Mouse (Mus musculus) kidney, embryonic 16.5 days (tissue): ENCODE measurements around the gene Pigl. TPM values are rescaled to one million over a fixed set of nuclear protein-coding genes. Genes with fewer than 3 reads are reported as not detected.

ENCODE experiments used
- ATAC-seq: fragments of 200-750 bp; cut with Nextera tagmentation; 2 replicates; pipeline ENCODE4 v1.8.0; 2017; ENCODE audit warnings: moderate TSS enrichment; ENCODE audit not compliant: low FRiP score, low TSS enrichment
- H3K27ac ChIP-seq: fragments of 300-500 bp; sonication (generic); 2 replicates; pipeline ENCODE4 v1.5.1; 2014; ENCODE audit warnings: low read length
- H3K27me3 ChIP-seq: fragments of 300-500 bp; sonication (generic); 2 replicates; pipeline ENCODE4 v1.6.1; 2014; ENCODE audit warnings: low read length, control low read depth, mixed read lengths; ENCODE audit not compliant: insufficient read depth
- H3K36me3 ChIP-seq: fragments of 300-500 bp; sonication (generic); 2 replicates; pipeline ENCODE4 v1.6.1; 2014; ENCODE audit warnings: low read length, control low read depth, mixed read lengths; ENCODE audit not compliant: insufficient read depth
- H3K4me1 ChIP-seq: fragments of 300-500 bp; sonication (generic); 2 replicates; pipeline ENCODE4 v1.6.1; 2014; ENCODE audit warnings: low read length, control low read depth, mixed read lengths; ENCODE audit not compliant: insufficient read depth
- H3K4me2 ChIP-seq: fragments of 300-500 bp; sonication (generic); replicated peaks from 2 replicates; pipeline ENCODE4 v1.6.1; 2014; ENCODE audit warnings: low read depth, low read length
- H3K4me3 ChIP-seq: fragments of 300-500 bp; sonication (generic); 2 replicates; pipeline ENCODE4 v1.5.1; 2014; ENCODE audit warnings: mild to moderate bottlenecking, low read length
- H3K9ac ChIP-seq: fragments of 300-500 bp; sonication (generic); replicated peaks from 2 replicates; pipeline ENCODE4 v1.6.1; 2014; ENCODE audit warnings: low read length
- H3K9me3 ChIP-seq: fragments of 300-500 bp; sonication (generic); 2 replicates; pipeline ENCODE4 v1.6.1; 2016; ENCODE audit warnings: low read length, control low read depth
- WGBS: fragments of 180-500 bp; shearing (Covaris S2); extraction: QIAGEN DNeasy Blood & Tissue Kit; methylation state at CpG from one replicate; pipeline ENCODE4 v1.1.7; 2014; 5-methylcytosine and 5-hydroxymethylcytosine counted together
- polyA plus RNA-seq: library from polyadenylated mRNA; unstranded; fragments of >200 nt; fragmentation: Nextera tagmentation; extraction: Ambion mirVana; gene quantifications from 2 replicates; pipeline ENCODE4 v1.2.1, GENCODE M21; 2015

Pigl gene
- polyA plus RNA-seq, 1 experiment from 2014 or later = 10.9 TPM

GRCm38 (mm10) chr11:62551226-62552119, 93.2 kb downstream of the Pigl start:
- Histone ChIP-seq H3K27ac (peak overlapping the region; percentile 86), H3K36me3 (peaks cover 24% of the 10 kb centered on the region; the same call in 1 of the 2 replicates), H3K27me3 (no peaks in the 10 kb centered on the region), H3K9me3 (no peaks in the 10 kb centered on the region), H3K4me1 (peaks cover 32% of the 10 kb centered on the region), H3K9ac (peak overlapping the region; percentile 82), H3K4me3 (peak overlapping the region; percentile 77), H3K4me2 (peak overlapping the region; percentile 91)
- ATAC-seq = peak; percentile 81
- 0% methylated on average over 58 of the region's 58 CpGs for WGBS

GRCm38 (mm10) chr11:62553186-62553585, 94.9 kb downstream of the Pigl start:
- H3K4me2 ChIP-seq = peak overlapping the region; percentile 98
- ATAC-seq = no peak
- no peaks in the 10 kb centered on the region for H3K27me3 ChIP-seq
- peak overlapping the region; percentile 65 for H3K4me3 ChIP-seq
- H3K27ac ChIP-seq = no peak overlapping the region
- no peaks in the 10 kb centered on the region for H3K9me3 ChIP-seq
- H3K4me1 ChIP-seq = peaks cover 32% of the 10 kb centered on the region
- peaks cover 24% of the 10 kb centered on the region; the same call in 1 of the 2 replicates for H3K36me3 ChIP-seq
- 24% methylated on average over 1 of the region's 1 CpGs for WGBS
- peak overlapping the region; percentile 61 for H3K9ac ChIP-seq

- peak overlapping the region; percentile 61 for H3K9ac ChIP-seq
- peak overlapping the region; percentile 98 for H3K4me2 ChIP-seq
- H3K9me3 ChIP-seq = no peaks in the 10 kb centered on the region
- WGBS = 77% methylated on average over 5 of the region's 5 CpGs
- H3K27me3 ChIP-seq = no peaks in the 10 kb centered on the region
- no peak overlapping the region for H3K27ac ChIP-seq
- H3K36me3 ChIP-seq = peaks cover 24% of the 10 kb centered on the region; the same call in 1 of the 2 replicates
- no peak for ATAC-seq
- peak overlapping the region; percentile 65 for H3K4me3 ChIP-seq
- H3K4me1 ChIP-seq = peaks cover 32% of the 10 kb centered on the region
These were observed 95.4 kb downstream of the Pigl start for GRCm38 (mm10) chr11:62553633-62554032.

GRCm38 (mm10) chr11:62554163-62554855, 96.0 kb downstream of the Pigl start:
- H3K9ac ChIP-seq = peak overlapping the region; percentile 42
- H3K27me3 ChIP-seq = no peaks in the 10 kb centered on the region
- peak overlapping the region; percentile 98 for H3K4me2 ChIP-seq

GRCm38 (mm10) chr11:62554934-62555517, 96.8 kb downstream of the Pigl start:
- Histone ChIP-seq H3K4me1 (peaks cover 31% of the 10 kb centered on the region), H3K27me3 (no peaks in the 10 kb centered on the region), H3K4me2 (peak overlapping the region; percentile 98), H3K36me3 (peaks cover 24% of the 10 kb centered on the region; the same call in 1 of the 2 replicates), H3K9me3 (no peaks in the 10 kb centered on the region), H3K9ac (0 out of 2 replicates have a peak overlapping the region, but pooled peaks have one; percentile 42), H3K4me3 (peak overlapping the region; percentile 65), H3K27ac (no peak overlapping the region)
- ATAC-seq = no peak

More at GRCm38 (mm10) chr11:62554163-62554855, 96.0 kb downstream of the Pigl start:
- Histone ChIP-seq H3K27ac (no peak overlapping the region), H3K36me3 (peaks cover 24% of the 10 kb centered on the region; the same call in 1 of the 2 replicates), H3K9me3 (no peaks in the 10 kb centered on the region), H3K4me1 (peaks cover 37% of the 10 kb centered on the region), H3K4me3 (peak overlapping the region; percentile 65)
- 71% methylated on average over 5 of the region's 5 CpGs for WGBS
- ATAC-seq = no peak

- Histone ChIP-seq H3K4me1 (peaks cover 32% of the 10 kb centered on the region), H3K9me3 (no peaks in the 10 kb centered on the region), H3K4me3 (no peak overlapping the region), H3K9ac (no peak overlapping the region), H3K27ac (no peak overlapping the region), H3K4me2 (no peak overlapping the region), H3K36me3 (peaks cover 24% of the 10 kb centered on the region; the same call in 1 of the 2 replicates), H3K27me3 (no peaks in the 10 kb centered on the region)
- ATAC-seq = no peak
These were observed 97.7 kb downstream of the Pigl start for GRCm38 (mm10) chr11:62555896-62556412.

GRCm38 (mm10) chr11:62557205-62557604, 98.9 kb downstream of the Pigl start:
- 64% methylated on average over 5 of the region's 5 CpGs for WGBS
- H3K9ac ChIP-seq = no peak overlapping the region
- no peaks in the 10 kb centered on the region for H3K9me3 ChIP-seq
- ATAC-seq = no peak
- H3K4me1 ChIP-seq = peaks cover 32% of the 10 kb centered on the region
- H3K36me3 ChIP-seq = peaks cover 24% of the 10 kb centered on the region; the same call in 1 of the 2 replicates
- H3K27ac ChIP-seq = no peak overlapping the region
- no peak overlapping the region for H3K4me2 ChIP-seq
- no peak overlapping the region for H3K4me3 ChIP-seq
- H3K27me3 ChIP-seq = no peaks in the 10 kb centered on the region

GRCm38 (mm10) chr11:62558152-62558551, 99.9 kb downstream of the Pigl start:
- Histone ChIP-seq H3K27me3 (no peaks in the 10 kb centered on the region), H3K4me1 (peaks cover 31% of the 10 kb centered on the region), H3K36me3 (peaks cover 22% of the 10 kb centered on the region; the same call in 1 of the 2 replicates), H3K4me2 (no peak overlapping the region), H3K27ac (0 out of 2 replicates have a peak overlapping the region, but pooled peaks have one; percentile 17), H3K4me3 (no peak overlapping the region), H3K9me3 (no peaks in the 10 kb centered on the region), H3K9ac (no peak overlapping the region)
- ATAC-seq = no peak
- 60% methylated on average over 2 of the region's 2 CpGs for WGBS

- WGBS = 30% methylated on average over 6 of the region's 6 CpGs
- Histone ChIP-seq H3K9ac (no peak overlapping the region), H3K36me3 (peaks cover 13% of the 10 kb centered on the region; the same call in 1 of the 2 replicates), H3K4me1 (peaks cover 21% of the 10 kb centered on the region), H3K4me3 (no peak overlapping the region), H3K9me3 (no peaks in the 10 kb centered on the region), H3K4me2 (no peak overlapping the region), H3K27me3 (no peaks in the 10 kb centered on the region), H3K27ac (no peak overlapping the region)
- no peak for ATAC-seq
These were observed 100.8 kb downstream of the Pigl start for GRCm38 (mm10) chr11:62558961-62559646.
